Mouse (Mus musculus) left cerebral cortex, adult 8-10 months (tissue): ENCODE results near the gene Acoxl. TPM values are rescaled to one million over a fixed set of nuclear protein-coding genes. Genes with fewer than 3 reads are reported as not detected.
A peak's percentile ranks its signal among the peaks of the same experiment; 100 is the strongest.

Source experiments
- DNase-seq, 2 experiments: peaks; one replicate each; pipeline ENCODE4 v3.0.0; 2022; ENCODE audit warnings: low spot score in 2 of 2
- total RNA-seq, 4 experiments: library from RNA; stranded (reverse); gene quantifications; 2 replicates each; pipeline ENCODE4 v1.2.4; 2022

Gene Acoxl
- total RNA-seq, 4 experiments from 2014 or later: not detected

DNA sequence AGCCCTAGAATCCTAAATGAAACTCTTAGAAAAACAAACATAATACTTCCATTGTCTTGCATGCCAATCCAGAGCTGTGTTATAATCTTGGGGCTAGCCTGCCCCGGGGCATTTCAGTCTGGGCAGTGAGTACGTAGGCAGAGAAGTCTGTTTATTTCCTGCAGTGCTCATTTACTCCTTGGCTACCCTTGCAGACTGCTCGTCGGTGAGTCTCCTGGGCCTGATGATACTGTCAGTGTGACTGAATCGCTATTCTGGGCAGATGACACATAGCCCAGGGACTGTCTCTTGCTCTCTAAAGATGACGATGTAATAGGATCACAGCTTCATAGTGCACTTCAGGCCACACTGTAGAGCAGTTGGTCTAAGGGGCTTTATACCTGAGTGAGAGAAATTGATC lies 56.2 kb downstream of the Acoxl start:
- peak in 1 of 2 experiments; percentile 11 for DNase-seq

- DNase-seq: no peak
These were observed 59.0 kb downstream of the Acoxl start for GRCm38 (mm10) chr2:127897718-127898117.

- DNase-seq: no peak
These were observed 66.2 kb downstream of the Acoxl start for GRCm38 (mm10) chr2:127904918-127905317.

- no peak for DNase-seq
These were observed 68.5 kb downstream of the Acoxl start for GRCm38 (mm10) chr2:127906973-127907678.

DNA sequence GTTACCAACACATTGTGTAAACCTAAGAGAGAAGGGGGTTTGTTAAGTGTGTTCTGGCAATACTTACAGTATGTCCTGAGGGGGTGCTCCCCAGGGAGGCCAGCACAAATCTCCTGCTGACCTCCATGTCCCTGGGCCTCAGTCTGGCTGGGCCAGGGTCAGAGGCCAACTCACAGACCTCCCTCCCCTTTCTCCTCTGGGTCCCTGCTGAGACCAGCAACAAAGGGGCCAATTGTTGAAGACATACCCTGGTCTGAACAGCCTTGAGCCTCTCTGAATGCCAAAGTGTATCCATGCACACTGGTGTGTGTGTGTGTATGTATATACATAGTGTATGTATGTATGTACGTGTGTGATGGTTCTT lies 69.0 kb downstream of the Acoxl start:
- DNase-seq: no peak

GRCm38 (mm10) chr2:127908881-127909280 lies 70.2 kb downstream of the Acoxl start:
- no peak for DNase-seq

DNA sequence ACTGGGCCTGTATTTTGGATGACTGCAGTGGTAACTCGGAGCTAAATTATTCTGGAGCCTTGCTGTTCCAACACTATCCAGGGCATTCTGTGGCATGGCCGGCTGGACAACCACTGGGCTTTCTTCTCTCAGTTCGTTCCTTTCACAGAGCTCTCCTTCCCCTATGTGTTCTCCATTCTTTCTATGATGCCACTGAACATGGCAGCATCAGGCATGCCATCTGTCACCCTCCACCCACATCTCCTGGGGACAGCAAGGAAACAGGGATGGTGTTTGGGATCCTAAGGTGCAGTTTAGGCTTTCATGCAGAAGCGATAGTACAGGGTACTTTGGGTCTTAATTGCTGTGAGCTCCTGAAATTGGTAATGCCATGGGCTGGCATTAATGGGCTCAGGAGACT lies 71.1 kb downstream of the Acoxl start:
- DNase-seq: no peak

GRCm38 (mm10) chr2:127911579-127911978 lies 72.9 kb downstream of the Acoxl start:
- no peak for DNase-seq

DNA sequence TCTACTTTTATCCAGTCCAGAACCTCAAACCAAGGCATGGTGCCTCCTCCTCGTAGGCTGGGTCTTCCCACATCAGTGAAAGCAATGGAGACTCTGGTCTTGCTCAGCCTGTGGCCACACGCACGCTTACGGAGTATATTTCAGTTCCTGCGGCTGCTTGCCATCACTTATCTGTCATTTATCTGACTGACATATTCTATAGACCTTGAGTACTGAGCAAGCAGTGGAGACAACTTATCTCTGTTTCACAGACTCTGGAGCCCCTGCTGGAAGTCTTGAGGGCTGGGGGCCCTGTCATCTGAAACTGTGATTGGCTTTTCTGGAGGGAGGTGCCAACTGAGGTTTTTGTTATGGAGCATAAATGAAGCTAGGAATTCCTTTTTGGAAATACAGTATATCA lies 75.4 kb downstream of the Acoxl start:
- DNase-seq: no peak

- no peak for DNase-seq
These were observed 78.2 kb downstream of the Acoxl start for GRCm38 (mm10) chr2:127916804-127917410.

- no peak for DNase-seq
These were observed 81.1 kb downstream of the Acoxl start for GRCm38 (mm10) chr2:127919740-127920139.

- no peak for DNase-seq
These were observed 83.6 kb downstream of the Acoxl start for GRCm38 (mm10) chr2:127922036-127922901.

GRCm38 (mm10) chr2:127923077-127923680 lies 84.5 kb downstream of the Acoxl start:
- DNase-seq: no peak

DNA sequence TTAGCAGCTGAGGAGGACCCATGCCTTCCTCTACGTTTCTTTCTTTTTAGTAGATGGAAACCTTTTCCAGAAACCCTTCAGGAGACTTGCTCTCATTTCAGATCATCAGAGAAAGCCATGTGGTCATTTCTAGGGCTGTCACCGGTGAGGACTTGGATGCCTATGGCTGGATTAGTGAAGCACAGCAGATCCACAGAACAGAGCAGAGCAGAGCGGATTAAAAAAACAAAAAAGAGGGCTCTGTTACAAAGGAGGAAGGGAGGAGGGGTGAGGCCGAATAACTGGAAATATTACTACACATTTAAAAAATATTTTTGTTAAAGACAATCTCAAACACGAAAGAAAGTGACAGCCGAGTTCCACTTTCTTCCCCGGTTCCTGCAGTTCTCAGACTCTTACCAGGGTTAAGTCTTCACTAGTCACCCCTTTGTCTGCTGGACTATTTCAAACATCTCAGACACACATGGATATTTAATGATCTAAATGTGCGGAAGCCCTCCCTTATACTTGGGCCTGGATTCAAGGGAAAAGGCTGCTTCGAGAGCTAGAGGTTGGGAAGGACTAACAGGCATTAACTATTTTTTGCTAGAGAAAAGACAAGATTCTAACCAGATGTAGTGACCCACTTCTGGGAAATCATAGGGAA lies 88.1 kb downstream of the Acoxl start:
- no peak for DNase-seq

DNA sequence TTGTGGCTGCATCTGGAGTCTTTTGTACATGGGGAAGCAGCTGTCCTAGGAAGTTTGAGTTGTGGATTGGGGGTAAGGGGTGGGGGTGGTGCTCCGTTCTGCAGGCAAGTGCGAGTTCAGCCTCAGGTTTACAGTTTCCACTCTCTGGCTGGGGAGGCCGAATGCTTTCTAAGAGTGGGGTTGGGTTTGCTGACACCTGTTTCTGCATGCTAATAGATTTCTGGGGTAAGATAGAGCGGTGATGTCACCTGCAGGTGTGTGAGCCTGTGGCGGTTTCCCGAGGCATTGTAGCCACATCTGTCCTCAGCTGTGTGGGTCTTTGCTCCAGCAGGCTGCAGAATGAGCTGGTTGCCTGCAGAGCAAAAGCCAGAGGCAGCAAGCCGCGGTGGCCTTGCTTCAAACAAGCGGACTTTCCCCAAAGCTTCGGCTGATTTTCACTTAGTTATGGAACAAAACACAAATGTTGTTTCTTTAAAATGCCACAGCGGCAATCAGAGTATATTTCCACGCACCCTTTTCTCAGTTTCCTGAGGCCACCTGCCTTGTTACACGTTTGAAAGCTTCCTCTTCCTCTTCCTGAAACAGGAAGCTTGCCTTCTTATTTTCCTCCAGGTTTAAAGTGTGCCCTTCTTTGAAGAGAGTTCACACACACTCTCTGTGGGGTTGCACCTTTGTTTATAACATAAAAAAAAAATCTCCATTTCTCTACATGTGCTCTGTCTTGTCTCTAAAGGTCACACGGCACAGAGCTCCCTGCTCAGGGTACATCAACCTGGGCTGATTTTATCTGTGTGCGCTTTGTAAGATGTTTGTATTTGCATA lies 89.0 kb downstream of the Acoxl start:
- DNase-seq: no peak

DNA sequence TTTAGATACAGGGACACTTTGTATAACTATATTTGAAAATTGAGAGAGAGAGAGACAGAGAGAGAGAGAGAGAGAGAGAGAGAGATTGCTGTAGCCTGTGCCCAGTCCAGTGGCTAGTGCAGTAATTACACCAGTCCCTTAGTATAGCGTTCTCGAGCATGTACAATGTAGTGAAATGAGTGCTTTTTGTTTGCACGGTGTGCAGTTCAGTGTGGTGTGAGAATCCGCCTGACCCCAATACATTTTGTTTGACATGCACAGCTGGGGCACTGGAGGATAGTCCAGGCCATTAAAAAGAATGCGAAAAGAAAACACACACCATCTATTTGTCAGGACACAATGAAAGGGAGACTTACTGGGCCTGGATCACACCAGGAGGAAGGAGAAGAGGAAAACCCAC lies 89.6 kb downstream of the Acoxl start:
- DNase-seq: no peak

DNA sequence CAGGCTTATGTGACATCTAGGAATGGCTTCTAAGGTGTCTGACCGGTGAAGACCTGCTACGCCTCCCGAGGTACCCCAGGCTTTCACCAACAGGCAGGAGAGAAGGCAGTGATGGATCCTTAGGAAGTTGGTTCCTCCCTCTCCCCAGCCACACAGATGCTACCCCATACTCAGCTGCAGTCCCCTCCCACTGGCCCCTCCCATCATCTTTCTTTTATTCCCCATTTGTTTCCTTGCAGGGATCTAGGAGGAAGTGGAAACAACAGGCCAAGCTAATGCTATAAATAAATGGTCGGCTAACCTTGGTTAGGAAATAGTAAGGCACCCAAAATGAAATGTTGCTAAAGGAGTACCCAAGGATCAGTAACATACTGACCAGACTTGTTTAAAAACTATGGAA lies 90.2 kb downstream of the Acoxl start:
- no peak for DNase-seq

GRCm38 (mm10) chr2:127929939-127930715 lies 91.5 kb downstream of the Acoxl start:
- no peak for DNase-seq

GRCm38 (mm10) chr2:127931576-127931975 lies 92.9 kb downstream of the Acoxl start:
- no peak for DNase-seq

GRCm38 (mm10) chr2:127933531-127933931 lies 94.9 kb downstream of the Acoxl start:
- peak in 1 of 2 experiments; percentile 19 for DNase-seq
